Mouse (Mus musculus) frontal cortex, postnatal 36 days (tissue): ENCODE measurements around the gene Stip1.
"Not testable (repeated sequence)": the region's sequence is repeated elsewhere in the genome, so short reads cannot be mapped to it uniquely, and the experiment has no call there.

ENCODE experiments used
- DNase-seq, 2 experiments: peaks; one replicate each; pipeline ENCODE4 v3.0.0; 2022; ENCODE audit warnings: low spot score in 2 of 2

The Stip1 gene

DNA sequence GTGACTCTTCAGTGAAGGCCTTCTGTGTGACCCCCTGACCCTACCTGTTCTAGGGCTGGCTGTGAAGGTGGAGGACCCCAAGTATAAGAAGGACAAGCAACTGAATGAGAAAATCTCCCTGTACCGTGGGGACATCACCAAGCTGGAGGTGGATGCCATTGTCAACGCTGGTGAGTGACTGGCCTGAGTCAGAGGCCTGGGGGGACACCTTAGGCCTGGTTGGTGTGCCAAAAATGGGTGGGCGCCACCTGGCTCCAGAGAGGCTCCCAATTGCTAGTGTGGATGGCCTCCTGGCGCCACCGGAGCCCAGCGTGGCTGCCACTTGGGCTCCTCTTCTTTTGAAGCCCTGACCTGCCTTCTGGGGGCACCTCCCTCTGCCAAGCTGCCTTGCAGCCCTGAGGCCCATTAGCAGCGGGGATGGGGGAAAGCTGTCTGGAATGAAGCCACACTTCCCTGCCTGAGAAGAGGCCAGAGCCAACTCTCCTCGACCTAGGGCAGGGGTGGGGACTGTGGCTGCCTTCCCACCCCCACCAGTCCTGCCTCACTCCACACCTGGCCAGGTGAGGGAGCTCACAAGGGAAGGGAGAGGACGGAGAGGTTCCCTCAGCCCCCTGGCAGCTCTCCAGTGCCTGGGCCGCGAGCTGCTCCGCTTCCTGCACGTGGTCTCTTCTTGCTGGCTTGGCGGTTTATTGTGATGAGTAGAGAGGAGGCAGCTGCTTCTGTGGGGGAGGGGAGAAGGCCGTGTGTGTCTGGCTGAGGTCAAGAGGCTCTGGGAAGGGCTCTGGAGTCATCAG is 26.5 kb upstream of the Stip1 start:
- no peak for DNase-seq

DNA sequence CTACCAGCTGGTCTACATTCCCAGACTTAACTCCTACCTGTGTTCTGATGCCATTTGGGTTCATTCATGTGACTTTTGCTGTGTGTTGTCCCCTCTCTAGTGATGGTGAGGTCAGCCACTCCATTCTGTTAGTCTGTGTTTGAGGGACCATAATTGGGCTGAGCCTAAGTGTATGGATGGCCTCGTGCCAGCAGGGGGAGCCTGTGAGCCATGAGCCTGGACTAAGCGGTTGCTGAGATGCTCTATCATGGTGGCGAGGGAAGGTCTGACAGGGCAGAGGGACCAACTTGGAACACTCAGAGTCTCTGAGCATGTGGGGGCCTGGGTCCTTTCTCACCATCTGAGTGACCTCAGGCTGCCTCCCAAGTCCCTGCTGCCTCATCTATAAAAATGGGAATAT is 24.8 kb upstream of the Stip1 start:
- DNase-seq, result peak; percentile 82 to 84

DNA sequence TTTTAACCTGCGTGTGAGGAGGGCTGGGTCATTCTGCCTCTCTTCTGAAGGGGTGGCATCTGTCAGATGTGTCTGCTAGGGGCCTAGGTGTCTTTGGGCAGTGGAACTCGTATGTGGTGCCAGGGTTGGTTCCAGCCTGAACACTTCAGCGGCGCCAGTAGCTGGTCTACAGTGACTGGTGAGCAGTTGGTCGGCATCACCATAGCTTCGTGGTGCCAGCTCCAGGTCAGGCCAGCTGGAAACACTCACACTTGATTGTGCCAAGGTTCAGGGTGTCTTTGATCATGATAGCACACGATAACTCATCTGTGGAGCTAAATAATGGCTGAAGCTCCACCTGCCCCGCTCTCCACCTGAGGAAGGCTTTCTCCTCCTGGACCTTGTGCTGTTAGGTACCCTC is 23.1 kb upstream of the Stip1 start:
- DNase-seq, result no peak

DNA sequence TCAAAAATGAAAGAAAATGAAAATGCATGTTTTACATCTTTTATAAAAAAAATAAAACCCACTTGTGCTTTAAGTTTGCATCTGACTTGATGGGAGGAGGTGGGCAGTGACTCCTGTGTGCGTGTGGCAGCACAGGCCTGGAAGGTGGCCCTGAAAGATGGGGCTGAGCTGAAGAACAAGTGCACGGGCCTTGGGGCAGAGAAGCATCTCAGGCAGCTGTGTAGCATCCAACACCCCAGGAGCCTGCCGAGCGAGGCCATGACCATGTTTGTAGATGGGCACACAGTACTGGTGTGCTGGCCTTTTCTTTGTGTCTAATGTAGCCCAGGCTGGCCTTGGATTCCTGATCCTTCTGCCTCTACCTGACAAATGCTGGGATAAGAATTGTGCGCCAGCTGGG is 22.3 kb upstream of the Stip1 start:
- no peak for DNase-seq

DNA sequence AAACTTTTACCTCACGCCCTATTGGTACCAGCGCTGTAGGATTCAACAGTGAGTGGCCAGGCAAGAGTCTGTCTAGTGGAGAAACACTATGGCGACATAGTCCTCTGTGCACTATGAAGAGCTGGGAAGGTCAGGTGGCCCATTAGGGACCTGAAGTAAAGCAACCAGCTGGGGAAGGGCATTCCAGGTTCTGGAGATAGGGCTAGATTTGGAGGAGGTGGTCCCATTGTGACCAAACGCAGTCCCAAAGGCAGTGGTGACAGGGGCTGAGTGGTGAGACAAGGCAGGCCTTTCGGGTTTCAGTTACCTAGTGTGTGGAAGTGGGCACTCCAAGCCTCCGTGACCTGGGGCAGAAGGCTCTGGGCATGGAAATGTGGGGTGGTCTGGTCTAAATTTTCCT is 18.8 kb upstream of the Stip1 start:
- no peak for DNase-seq

DNA sequence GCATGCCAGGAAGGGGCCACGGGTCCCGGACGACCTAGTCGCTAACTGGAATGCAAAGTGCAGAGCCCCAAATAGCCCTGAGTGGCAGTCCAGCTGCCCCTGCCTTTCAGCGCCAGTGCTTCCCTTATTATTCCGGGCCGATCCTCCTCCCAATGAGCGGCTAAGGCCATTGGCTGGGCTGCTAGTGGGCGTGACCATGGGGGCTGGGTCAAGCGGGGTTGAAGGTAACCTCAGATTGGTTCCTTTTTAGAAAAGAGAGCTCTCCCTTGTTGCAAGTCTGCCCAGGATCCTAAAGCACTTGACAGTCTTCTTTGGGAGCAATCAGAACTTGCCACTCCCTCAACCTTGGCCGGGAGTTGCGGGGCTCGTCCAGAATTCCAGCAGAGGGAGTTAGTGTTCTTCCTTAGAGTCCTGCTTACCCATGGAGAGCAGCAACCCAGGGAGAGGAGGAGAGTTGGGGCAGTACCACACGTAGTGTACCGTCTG is 18.0 kb upstream of the Stip1 start:
- DNase-seq, result peak; percentile 64 to 76

DNA sequence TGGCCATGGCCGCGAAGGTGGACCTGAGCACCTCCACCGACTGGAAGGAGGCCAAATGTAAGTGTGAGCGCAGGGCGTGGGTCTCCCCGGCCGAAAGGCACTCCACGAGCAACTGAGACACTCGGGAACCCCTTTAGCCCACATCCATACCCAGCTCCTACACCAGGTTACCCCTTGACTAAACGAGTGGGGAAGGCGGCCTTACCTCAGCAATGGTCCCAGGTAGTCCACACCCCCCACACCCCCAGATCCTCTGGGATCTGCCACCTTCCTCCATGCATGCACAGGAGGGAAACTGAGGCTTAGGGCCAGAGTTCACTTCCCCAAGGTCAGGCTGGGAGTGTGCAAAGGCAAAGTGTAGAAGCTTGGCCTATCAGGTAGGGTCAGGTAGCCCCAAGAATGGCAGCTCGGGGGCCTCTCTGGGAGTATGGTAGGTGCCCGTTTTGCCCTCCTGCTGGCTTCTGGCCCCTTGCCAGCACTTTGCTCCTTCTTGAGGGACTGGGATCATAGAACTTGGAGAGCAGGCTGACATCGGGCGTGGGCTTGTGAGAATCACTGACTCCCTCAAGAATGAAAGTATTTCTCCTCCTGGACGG is 17.5 kb upstream of the Stip1 start:
- DNase-seq, result peak in 1 of 2 experiments; percentile 19

DNA sequence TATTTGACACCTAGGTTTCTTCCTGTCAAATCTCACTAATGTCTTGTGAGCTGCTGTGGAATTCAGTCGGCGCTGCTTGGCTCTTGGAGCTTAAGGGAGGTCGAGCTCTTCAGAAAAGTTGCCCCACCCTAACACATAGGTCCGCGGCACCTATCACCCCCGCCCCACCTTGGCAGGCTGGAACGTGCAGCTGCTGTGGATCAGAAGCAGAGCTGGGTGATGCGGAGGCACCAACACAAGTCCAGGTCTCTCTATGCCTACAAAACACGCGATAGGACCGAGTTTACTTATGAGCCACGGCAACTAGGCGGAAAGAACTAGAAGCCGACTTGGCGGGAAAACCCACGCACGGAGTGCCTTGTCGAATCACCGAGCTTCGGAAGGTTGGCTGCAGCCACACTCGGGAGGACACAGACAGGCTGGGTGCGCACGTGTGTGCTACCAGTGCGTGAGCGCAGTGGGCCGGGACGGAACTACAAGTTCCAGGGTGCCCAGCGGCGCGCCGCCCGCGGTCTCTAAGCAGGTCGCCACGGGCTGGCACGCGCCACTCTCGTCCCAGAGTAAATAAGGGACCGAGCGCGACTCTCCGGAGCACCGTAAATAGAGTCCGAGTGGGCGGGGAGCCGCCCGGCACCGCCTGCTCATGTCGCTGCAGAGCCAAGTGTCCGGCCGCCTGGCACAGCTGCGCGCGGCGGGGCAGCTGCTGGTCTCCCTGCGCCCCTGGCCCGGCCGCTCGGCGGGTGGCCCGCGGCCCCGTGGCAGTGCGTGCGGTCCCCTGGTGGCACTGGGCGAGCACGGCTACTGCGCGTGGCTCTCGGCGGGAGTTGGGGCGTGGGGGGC is 16.7 kb upstream of the Stip1 start, which contains the start of gene Macrod1:
Gene Macrod1, plus strand, starts transcription at position 563 of the 840 bp plus-strand sequence.
- DNase-seq, result peak; percentile 81 to 91

DNA sequence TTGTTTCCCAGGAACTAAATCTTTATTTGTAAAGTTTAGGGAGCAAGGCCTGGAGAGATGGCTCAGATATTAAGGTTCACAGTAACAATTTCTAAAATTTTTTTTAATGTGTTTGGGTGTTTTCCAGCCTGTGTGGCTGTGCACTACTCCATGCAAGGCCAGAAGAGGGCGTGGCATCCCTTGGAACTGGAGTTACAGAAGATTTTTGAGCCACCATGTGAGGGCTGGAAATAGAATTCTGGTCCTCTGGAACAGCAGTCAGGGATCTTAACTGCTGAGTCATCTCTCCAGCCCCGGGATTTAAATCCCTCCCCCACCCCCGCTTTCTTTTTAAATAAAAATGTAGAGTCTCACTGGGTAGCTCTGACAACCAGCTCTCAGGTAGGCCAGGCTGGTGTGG is 15.4 kb upstream of the Stip1 start:
- DNase-seq, result no peak

DNA sequence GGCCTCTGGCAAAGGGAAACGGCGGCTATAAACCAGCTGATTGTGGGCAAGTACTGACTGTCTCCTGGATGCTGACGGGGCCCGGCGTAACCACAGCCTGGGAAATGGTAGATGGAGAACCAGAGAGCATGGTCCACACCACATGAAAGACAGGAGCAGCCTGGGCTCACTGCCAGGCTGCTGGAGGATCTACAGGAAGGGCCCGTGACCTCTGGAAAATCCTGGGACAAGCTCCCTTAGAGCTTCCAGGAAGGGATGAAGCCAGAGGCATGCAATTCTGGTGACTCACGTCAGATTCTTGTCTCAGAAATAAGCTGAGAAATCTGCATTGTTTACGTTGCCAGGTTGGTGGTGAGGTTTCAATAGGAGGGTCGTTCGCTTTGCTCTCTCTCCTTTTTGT is 15.0 kb upstream of the Stip1 start:
- DNase-seq, result no peak

DNA sequence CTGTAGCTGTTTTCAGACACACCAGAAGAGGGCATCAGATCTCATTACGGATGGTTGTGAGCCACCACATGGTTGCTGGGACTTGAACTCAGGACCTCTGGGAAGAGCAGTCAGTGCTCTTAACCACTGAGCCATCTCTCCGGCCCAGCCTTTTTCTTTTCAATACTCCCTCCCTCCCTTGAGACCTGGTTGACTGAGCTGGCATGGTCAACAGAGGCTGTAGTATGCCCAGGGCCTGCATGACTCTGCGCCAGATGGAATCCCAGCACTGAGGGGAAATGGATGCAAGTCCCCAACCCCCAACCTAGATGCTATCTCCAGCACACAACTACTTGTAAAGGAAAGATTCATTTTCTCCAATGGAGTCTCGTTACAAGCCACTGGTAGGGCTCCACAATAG is 13.6 kb upstream of the Stip1 start:
- not testable (repeated sequence) for DNase-seq

DNA sequence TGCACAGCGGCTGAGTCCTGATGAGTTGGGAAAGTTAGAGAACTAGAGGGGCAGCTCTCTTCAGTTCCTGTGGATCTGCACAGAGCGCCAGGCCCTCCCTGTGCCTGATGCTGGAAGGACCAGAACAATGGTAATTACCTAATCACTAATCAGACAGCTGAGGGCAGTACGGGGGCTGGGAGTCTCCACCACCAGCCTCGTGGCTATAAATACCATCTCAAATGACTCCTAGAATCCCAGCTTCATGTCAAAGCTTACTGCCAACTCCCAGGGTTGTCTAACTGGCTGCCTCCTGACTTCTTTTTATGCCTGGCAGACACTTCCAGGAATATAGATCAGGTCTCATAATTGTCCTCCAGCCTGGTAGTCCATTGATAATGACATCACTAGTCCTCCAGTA is 4.9 kb upstream of the Stip1 start:
- no peak for DNase-seq

DNA sequence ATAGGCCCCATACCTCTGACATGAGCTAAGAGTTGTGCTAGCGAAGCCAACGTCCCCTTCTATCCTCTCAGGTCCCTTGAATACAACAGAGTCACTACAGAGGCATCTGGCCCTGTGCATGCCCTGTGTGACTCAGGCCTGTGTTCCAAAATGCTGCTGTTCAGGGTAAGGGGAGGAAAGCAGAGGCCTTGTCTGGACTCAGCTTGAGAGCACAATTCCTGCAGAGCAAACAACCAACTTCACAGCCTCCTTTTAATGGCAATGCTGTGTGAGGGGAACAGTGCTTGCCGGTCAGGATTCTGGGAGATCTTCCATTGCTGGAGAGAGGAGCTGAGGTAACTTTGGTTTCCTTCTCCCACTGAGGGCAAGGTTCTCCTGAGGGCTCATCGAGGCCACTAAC is 4.5 kb upstream of the Stip1 start:
- no peak for DNase-seq

DNA sequence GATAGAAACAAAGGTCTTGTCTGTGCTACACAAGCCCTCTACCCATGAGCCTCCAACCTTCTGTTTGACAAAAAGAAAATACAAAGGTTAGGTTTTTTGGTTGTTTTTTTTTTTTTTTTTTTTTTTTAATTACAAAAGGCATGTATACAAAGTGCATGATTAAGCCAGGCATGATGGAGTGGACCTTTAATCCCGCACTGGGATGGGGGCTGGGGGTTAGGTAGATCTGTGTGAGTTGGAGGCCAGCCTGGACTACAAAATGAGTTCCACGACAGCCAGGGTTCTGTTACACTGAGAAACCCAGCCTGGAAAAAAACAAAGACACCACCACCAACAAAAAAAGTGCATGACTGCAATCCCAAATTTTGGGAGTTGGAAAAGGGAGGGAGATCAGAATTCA is 1.4 kb upstream of the Stip1 start:
- no peak for DNase-seq

DNA sequence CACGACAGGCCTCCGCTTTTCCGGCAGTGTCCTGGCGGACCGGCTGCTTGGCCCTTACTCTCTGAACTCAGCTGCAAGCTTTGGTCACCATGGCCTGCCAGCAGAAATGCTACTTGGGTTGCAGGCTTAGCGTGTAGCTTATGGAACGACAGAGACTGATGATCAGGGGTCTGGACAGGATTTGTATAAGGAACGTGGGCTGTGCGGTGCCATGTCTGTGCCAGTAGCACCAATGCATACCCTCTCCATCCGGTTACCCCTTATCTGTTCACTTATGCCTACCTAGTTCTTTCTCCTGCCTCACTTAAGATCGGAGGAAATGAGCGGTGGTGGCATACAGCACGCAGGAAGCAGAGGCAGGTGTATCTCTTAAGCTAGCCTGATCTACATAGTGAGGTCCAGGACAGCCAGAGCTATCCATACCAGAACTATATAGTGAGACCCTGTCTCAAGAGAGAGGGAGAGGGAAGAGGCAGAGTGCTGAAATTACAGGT is 917 bp upstream of the Stip1 start:
- DNase-seq, result no peak

DNA sequence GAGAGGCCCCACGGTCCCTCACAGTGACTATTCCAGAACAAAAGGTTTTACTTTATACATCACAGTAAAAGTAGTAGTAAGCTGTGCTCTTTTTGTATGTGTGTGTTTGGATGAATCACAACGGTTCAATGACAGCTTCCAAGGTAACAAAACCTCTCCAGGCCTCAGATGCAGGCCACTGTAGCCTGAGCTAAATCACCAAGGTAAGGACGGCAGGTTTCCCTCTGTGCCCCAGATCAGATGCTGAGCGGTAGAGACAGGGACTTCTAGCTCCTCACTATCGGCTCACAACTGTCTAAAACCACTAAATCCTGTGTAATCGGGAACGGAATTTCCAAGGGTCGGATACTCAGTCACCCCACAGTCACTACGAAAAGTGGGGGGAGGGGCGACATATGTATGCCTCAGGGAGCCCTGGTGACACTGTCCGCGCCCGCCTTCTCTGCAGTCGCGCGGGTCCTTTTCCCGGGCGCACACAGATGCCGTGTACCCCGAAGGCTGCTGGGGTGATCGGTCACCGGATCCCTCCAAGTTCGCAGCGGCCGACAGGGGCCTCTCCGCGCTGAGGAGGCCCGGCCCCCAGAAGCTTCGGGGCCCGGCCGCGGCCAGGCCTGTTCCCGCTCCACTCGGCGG is 563 bp downstream of the Stip1 start:
- peak; percentile 53 to 58 for DNase-seq

DNA sequence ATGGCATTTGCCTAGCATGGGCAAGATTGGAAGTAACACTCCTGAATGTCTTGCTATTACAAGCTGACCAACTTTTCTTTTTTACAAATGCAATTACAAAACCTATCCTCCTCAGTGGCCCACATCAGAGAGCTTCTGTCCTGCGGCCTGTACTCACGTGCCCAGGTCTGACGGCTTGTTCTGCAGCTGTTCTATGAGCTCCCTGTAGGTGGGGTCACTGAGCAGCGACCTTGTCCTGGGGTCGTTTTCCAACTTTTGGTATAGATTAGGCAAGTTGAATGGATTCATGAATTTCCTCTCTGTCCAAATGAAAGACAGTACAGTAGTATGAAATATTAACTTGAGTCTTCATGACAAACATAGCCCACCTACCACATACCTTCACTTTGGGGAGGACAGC is 5.8 kb downstream of the Stip1 start:
- no peak for DNase-seq

DNA sequence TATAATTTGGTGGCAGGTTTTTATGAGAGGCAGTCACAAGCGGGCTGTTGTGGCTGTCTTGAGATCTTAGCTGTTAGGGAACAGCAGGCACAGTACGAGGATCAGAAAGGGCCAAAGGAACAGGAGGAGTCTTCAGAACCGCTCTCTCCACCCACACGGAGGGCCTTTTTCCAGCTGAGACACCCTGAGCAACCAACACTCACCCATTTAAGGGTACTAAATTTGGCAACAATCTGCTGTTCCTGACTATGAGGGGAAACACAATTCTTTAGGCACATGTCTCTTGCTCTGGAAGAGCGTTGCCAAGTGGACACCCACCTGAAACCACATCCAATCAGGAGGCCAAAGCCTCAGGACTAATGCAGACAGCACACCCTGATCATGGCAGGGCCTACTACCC is 10.2 kb downstream of the Stip1 start:
- DNase-seq, result peak; percentile 64 to 82

DNA sequence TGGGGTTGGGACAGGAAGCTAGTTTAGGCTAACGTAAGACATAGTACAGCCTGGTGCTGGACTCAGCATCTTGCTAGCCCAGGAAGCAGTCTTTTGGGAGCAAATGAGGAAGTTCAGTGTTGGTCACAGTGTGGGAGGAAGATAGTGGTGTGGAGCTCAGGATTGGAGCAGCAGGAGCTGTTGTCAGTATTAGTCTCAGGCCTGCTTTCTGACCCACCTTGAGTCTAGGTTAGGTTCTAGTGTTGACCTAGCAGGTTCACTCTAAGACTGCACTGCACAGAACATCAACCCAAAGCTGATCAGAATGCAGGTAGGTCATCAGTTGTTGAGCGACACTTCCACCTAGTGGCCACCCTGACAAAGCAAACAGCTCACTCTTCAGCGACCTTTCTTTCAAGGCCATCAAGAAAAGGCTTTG is 19.5 kb downstream of the Stip1 start:
- no peak for DNase-seq

DNA sequence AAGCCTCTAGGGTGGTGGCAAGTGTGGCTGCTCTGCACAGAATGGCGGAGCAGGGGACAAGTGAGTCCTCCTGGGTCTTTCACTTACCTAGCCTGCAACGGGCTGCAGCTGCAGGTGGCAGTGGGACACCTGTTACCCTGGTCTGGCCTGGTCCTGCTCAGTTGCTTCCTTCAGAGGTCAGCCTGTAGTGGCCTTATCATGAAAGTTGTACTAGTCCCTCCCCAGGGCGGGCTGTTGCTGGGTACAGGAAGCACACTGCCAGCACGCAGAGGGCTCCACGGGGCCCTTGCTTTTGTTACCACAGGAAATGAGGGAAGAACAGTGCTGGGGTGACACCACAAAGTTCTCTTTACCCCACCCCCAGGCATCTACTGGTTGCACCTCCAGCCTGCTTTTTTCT is 20.6 kb downstream of the Stip1 start, which contains the start of gene Fermt3:
Gene Fermt3, minus strand, starts transcription at position 279 of the 400 bp plus-strand sequence.
- DNase-seq, result no peak

DNA sequence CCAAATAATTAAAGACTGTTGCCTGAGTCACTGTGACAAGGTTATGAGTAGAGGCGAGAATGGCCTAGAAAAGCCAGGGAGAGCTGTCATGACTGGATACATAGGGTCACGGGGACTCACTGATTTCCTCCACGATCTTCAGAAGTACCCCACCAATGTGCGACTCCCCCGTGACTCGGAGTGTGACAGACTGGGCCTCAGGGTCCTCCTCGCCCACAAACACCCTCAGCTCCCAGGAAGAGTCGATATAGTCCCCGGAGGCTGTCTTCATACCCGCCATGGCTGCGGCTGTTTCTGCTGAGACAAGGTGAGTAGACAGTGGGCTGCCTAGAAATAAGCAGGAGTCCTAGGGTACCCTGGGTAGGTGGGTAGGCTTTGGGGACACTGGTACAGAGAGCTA is 21.2 kb downstream of the Stip1 start:
- no peak for DNase-seq
